Mouse (Mus musculus): ENCODE results near the gene Mms22l.
"Not testable (repeated sequence)": the region's sequence is repeated elsewhere in the genome, so short reads cannot be mapped to it uniquely, and the experiment has no call there.

The Mms22l gene

GRCm38 (mm10) chr4:24620440-24620839 is 124.2 kb downstream of the Mms22l start:
- DNase-seq (ENCODE audit: low spot score): no peak

GRCm38 (mm10) chr4:24621422-24622187 is 125.4 kb downstream of the Mms22l start:
- DNase-seq (ENCODE audit: low spot score): peak; percentile 24

GRCm38 (mm10) chr4:24625951-24626584 is 129.8 kb downstream of the Mms22l start:
- no peak for DNase-seq (ENCODE audit: low spot score)

DNA sequence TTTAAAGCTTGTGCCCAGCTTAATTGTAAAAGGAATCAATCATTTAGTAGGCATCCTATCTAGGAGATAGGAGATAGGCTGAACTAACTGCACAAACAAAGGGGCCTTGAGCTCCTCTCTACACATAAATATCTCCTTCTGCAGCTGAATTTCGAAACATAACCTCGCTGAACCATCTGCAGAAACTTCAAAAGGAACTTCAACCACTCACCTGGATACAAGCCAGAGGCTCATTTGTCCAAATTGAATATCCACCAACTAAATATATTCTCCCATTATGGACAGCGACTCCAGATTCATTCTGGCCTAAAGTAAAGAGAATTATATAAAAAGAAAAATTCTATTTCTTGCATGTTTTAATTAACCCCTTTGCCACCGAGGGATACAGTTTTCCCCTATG is 130.4 kb downstream of the Mms22l start:
- DNase-seq (ENCODE audit: low spot score): no peak

- no peak for DNase-seq (ENCODE audit: low spot score)
These were observed 131.6 kb downstream of the Mms22l start for GRCm38 (mm10) chr4:24627871-24628270.

- no peak for DNase-seq (ENCODE audit: low spot score)
These were observed 134.2 kb downstream of the Mms22l start for GRCm38 (mm10) chr4:24630430-24630829.

DNA sequence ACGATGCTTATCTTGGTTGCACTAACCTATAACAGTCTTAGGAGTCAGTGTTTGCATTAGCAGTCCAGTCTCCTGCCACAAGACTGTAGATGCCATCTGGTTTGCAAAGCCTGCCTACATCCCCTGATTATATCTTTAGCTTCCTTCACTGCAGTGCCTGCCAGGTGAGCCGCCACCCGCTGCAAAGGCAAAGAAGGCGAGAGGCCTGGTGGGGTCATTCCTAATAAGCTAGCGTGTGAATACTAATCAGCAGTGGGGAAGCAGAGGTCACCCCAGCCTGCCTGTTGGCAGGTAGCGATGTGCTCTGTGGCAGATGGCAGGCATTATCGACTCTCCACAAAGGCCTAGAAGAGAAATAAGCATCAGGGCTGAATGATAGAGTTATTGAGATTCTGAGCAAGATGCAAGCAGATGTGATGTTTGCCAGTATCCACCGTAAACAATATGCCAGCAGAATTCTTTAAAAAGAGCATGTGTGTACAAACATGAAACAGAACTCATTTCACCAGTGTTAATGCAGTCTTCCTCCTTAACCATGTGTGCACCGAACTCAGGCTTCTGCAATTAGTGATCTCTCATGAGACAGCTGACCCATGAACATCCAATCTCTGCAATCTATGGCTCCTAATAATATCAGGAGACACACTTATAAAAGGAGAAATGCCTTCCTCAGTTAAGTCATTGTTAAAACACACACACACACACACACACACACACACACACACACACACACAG is 135.1 kb downstream of the Mms22l start:
- no peak for DNase-seq (ENCODE audit: low spot score)

- no peak for DNase-seq (ENCODE audit: low spot score)
These were observed 146.1 kb downstream of the Mms22l start for GRCm38 (mm10) chr4:24642306-24642705.

GRCm38 (mm10) chr4:24644735-24645134 is 148.5 kb downstream of the Mms22l start:
- DNase-seq (ENCODE audit: low spot score): not testable (repeated sequence)
